Mouse (Mus musculus) neural tube, embryonic 12.5 days (tissue): ENCODE measurements around the gene Nhsl2. TPM values are rescaled to one million over a fixed set of nuclear protein-coding genes. Genes with fewer than 3 reads are reported as not detected.

Experiments used
- ATAC-seq: fragments of 200-750 bp; cut with Nextera tagmentation; 2 replicates; pipeline ENCODE4 v1.8.0; 2017; ENCODE audit warnings: low read depth, mild to moderate bottlenecking, moderate TSS enrichment, moderate library complexity; ENCODE audit not compliant: low FRiP score
- H3K27ac ChIP-seq: fragments of 300-500 bp; sonication (generic); 2 replicates; pipeline ENCODE4 v1.5.1; 2016
- H3K27me3 ChIP-seq: fragments of 300-500 bp; sonication (generic); replicated peaks from 2 replicates; pipeline ENCODE4 v1.6.1; 2016; ENCODE audit warnings: mild to moderate bottlenecking
- H3K36me3 ChIP-seq: fragments of 300-500 bp; sonication (generic); 2 replicates; pipeline ENCODE4 v1.6.1; 2016; ENCODE audit warnings: mild to moderate bottlenecking
- H3K4me1 ChIP-seq: fragments of 300-500 bp; sonication (generic); 2 replicates; pipeline ENCODE4 v1.6.1; 2016
- H3K4me2 ChIP-seq: fragments of 300-500 bp; sonication (generic); replicated peaks from 2 replicates; pipeline ENCODE4 v1.6.1; 2016; ENCODE audit warnings: mild to moderate bottlenecking
- H3K4me3 ChIP-seq: fragments of 300-500 bp; sonication (generic); 2 replicates; pipeline ENCODE4 v1.5.1; 2016
- H3K9ac ChIP-seq: fragments of 300-500 bp; sonication (generic); 2 replicates; pipeline ENCODE4 v1.6.1; 2016; ENCODE audit warnings: mild to moderate bottlenecking
- H3K9me3 ChIP-seq: fragments of 300-500 bp; sonication (generic); 2 replicates; pipeline ENCODE4 v1.6.1; 2016; ENCODE audit warnings: mild to moderate bottlenecking
- WGBS: fragments of 180-500 bp; shearing (Covaris S2); methylation state at CpG from one replicate; pipeline ENCODE4 v1.1.7; 2016; 5-methylcytosine and 5-hydroxymethylcytosine counted together
- polyA plus RNA-seq: library from polyadenylated mRNA; unstranded; fragments of >200 nt; fragmentation: Nextera tagmentation; extraction: Ambion mirVana; gene quantifications from 2 replicates; pipeline ENCODE4 v1.2.1, GENCODE M21; 2016

Gene Nhsl2
- polyA plus RNA-seq, 1 experiment from 2014 or later, result 6.3 TPM

DNA sequence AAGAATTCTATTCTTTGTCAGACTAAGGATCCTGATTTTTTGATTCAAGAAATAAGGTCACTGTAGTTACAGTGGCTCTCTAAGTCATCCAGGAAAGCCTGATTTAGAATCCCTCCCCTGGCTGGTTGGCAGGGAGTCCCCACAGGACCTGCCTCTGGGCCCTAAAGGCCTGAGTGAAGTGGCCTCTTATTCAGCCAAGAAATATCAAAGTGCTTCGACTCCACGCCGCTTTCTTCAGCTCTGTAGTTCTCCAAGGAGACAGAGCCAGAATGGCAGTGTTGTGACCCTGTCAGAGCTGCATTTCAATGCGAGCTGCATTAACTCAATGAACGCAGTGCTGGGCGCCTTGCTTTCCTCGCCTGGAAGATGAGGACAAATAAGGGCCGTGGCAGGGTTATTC is 183.2 kb downstream of the Nhsl2 start:
- Histone ChIP-seq H3K27me3 (no peaks in the 10 kb centered on the region; the same call in 1 of the 2 replicates), H3K9ac (no peak overlapping the region)

DNA sequence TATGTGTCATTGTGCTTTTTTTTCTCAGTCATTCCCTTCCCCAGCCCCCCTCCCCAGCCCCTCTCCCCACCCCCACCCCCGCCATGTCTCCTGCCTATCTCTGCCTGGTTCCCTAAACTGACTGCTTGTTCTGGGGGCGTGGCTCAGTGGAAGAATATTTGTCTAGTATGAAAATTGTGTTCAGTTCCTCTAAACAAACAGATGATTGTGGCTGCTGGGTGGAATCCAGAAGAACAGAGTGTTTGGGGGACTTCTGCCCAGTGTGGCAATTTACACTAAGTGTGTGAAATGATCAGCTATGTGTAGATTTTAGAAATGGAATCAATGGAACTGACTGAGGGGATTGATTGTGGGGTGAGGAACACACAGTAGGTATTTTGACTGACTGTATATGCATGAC is 184.4 kb downstream of the Nhsl2 start:
- Histone ChIP-seq H3K27ac (no peak overlapping the region), H3K27me3 (no peaks in the 10 kb centered on the region; the same call in 1 of the 2 replicates), H3K36me3 (no peaks in the 10 kb centered on the region), H3K9ac (no peak overlapping the region), H3K4me1 (no peaks in the 10 kb centered on the region), H3K9me3 (no peaks in the 10 kb centered on the region), H3K4me3 (no peak overlapping the region), H3K4me2 (no peak overlapping the region)
- ATAC-seq, result no peak
- 80% methylated on average over 2 of the region's 2 CpGs for WGBS

More for the DNA sequence above, 183.2 kb downstream of the Nhsl2 start:
- Histone ChIP-seq H3K4me2 (no peak overlapping the region), H3K27ac (no peak overlapping the region), H3K4me1 (no peaks in the 10 kb centered on the region), H3K9me3 (no peaks in the 10 kb centered on the region), H3K4me3 (no peak overlapping the region), H3K36me3 (no peaks in the 10 kb centered on the region)
- no peak for ATAC-seq
- 60% methylated on average over 8 of the region's 8 CpGs for WGBS

DNA sequence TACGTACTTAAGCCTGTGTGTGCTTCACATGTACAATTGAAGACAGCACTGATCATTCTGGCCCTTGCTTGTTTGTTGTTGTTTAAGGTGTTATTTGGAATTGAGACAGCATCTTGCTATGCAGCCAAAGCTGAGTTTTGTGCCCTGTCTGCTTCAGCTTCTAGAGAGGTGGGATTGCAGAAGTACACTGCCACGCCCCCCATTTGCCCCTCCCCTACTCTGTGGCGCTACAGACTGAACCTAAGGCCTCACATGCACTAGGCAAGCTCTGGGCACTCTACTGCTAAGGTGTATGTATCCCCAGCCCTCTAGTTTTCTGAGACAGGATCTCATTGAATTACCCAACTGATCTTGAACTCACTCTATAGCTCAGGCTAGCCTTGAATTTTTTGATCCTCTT is 186.5 kb downstream of the Nhsl2 start:
- Histone ChIP-seq H3K4me1 (no peaks in the 10 kb centered on the region), H3K27me3 (no peaks in the 10 kb centered on the region)

DNA sequence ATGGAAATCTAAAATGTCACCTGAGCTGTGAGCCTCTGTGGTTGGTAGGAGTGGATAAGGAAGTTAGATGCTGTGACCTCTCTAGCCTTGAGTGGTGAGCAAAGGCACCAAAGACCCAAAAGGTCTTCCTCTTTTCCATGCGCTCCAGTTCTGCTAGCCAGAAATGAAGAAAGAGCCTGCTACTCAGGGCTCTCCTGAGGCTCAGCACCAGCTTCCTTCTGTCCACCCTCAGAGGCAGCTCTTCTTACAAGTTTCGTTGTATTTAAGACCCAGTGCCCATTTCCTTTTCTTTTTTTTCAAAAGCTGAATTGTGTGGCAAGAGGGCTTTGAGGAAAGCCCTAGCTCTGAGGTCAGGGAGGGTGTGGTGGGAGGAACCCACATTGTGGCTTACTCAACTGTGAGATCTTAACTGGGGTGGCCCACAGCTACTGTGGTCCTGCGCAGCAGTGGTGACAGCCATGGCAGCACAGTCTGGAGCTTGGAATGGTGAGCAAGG is 187.7 kb downstream of the Nhsl2 start:
- Histone ChIP-seq H3K4me3 (no peak overlapping the region), H3K27ac (no peak overlapping the region), H3K4me1 (no peaks in the 10 kb centered on the region), H3K4me2 (no peak overlapping the region), H3K36me3 (no peaks in the 10 kb centered on the region), H3K9me3 (no peaks in the 10 kb centered on the region), H3K9ac (no peak overlapping the region), H3K27me3 (no peaks in the 10 kb centered on the region)
- ATAC-seq, result no peak
- WGBS, result 75% methylated on average over 3 of the region's 3 CpGs

More for the DNA sequence above, 186.5 kb downstream of the Nhsl2 start:
- Histone ChIP-seq H3K9ac (no peak overlapping the region), H3K4me2 (no peak overlapping the region), H3K36me3 (no peaks in the 10 kb centered on the region), H3K9me3 (no peaks in the 10 kb centered on the region), H3K4me3 (no peak overlapping the region), H3K27ac (no peak overlapping the region)
- ATAC-seq, result no peak
- 59% methylated on average over 3 of the region's 3 CpGs for WGBS

DNA sequence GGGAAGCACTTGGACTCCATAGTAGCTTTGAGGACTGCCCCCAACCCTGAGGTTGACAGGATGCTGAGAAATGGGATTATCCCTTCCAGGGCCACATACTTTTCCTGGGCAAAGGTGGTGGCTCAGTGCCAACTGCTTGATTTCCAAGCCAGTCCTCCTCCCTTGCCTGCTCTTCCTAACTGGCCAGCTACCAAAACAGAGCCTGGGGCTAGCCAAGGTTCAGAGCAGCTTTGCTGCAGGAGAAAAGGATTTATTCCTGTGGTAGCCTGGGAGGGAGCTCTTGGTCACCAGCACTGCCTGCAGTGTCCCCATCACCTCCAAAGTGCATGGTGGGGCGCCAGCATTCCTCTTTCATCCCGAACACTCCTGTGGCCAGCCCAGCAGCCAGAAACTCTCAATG is 188.3 kb downstream of the Nhsl2 start:
- H3K4me2 ChIP-seq, result no peak overlapping the region
- no peak overlapping the region for H3K9ac ChIP-seq
- H3K27ac ChIP-seq, result no peak overlapping the region
- no peaks in the 10 kb centered on the region for H3K9me3 ChIP-seq
- no peak for ATAC-seq
- no peak overlapping the region for H3K4me3 ChIP-seq
- H3K36me3 ChIP-seq, result no peaks in the 10 kb centered on the region
- H3K27me3 ChIP-seq, result no peaks in the 10 kb centered on the region
- WGBS, result 64% methylated on average over 2 of the region's 2 CpGs
- no peaks in the 10 kb centered on the region for H3K4me1 ChIP-seq

DNA sequence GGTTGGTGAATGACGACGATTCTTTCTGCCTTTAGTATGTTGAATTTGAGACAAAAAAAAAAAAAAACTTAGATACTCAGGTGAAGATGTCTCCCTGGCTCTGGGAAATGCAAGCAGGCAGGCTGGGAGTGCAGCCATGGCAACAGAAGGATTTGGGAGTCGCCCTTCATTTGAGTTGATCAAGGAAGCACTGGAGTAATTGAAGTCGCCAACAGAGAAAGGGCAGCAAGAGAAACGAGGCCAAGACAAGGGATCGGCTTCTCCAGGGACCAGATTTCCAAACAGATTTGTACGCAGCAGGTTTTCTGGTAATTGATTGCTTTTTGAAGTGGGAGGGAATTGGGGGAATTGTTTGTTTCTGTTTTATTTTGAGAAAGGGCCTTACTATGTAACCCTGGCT is 192.4 kb downstream of the Nhsl2 start:
- H3K9me3 ChIP-seq, result no peaks in the 10 kb centered on the region
- H3K36me3 ChIP-seq, result no peaks in the 10 kb centered on the region
- H3K4me2 ChIP-seq, result no peak overlapping the region
- H3K4me3 ChIP-seq, result no peak overlapping the region
- H3K4me1 ChIP-seq, result no peaks in the 10 kb centered on the region
- no peak overlapping the region for H3K27ac ChIP-seq
- WGBS, result 73% methylated on average over 7 of the region's 7 CpGs
- no peak overlapping the region for H3K9ac ChIP-seq
- H3K27me3 ChIP-seq, result no peaks in the 10 kb centered on the region; the same call in 1 of the 2 replicates
- no peak for ATAC-seq

DNA sequence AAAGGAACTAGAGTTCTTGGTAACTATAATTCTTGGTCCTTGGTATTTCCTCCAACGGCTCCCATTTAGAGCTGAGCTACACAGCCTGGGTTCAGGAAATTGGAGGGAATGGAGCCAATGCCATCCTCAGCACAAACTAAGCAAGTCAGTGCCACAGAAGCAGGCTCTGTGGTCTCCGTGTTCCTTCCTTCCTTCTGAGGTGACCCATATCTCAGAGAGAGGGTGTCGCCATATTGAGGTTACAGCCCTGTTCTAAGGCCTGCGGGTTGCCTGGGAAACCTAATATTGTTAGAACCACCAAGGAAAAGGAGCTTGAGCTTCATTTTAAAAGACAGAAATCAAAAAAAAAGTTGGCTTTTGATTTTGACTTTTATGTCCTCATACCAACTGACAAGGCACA is 193.2 kb downstream of the Nhsl2 start:
- Histone ChIP-seq H3K9me3 (no peaks in the 10 kb centered on the region), H3K4me3 (no peak overlapping the region), H3K4me2 (no peak overlapping the region), H3K27ac (no peak overlapping the region), H3K4me1 (no peaks in the 10 kb centered on the region), H3K9ac (no peak overlapping the region), H3K27me3 (no peaks in the 10 kb centered on the region; the same call in 1 of the 2 replicates), H3K36me3 (no peaks in the 10 kb centered on the region)
- WGBS, result 86% methylated on average over 4 of the region's 4 CpGs
- ATAC-seq, result no peak

DNA sequence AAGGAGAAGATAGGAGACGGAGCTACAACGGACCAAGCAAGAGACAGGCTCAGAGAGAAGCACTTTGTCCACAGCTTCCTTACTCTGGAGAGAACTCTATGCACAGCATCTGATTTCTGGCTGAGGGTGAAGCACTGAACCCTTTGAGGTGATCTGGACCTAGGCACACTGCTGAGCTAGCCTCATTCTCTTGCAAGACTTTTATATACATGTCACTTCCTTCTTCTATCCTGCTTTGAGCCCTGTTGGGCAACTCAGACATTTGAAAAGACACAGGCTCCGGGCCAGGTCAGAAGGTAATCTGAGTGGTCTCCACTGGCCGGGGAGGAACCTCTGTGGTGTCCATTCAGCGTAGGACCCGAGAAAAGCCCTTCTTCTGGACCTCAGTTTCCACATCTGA is 201.4 kb downstream of the Nhsl2 start:
- no peak for ATAC-seq
- Histone ChIP-seq H3K4me2 (no peak overlapping the region), H3K9me3 (no peaks in the 10 kb centered on the region), H3K36me3 (no peaks in the 10 kb centered on the region), H3K4me1 (no peaks in the 10 kb centered on the region), H3K9ac (no peak overlapping the region), H3K27me3 (no peaks in the 10 kb centered on the region; the same call in 1 of the 2 replicates), H3K4me3 (no peak overlapping the region), H3K27ac (no peak overlapping the region)
- 84% methylated on average over 6 of the region's 6 CpGs for WGBS

DNA sequence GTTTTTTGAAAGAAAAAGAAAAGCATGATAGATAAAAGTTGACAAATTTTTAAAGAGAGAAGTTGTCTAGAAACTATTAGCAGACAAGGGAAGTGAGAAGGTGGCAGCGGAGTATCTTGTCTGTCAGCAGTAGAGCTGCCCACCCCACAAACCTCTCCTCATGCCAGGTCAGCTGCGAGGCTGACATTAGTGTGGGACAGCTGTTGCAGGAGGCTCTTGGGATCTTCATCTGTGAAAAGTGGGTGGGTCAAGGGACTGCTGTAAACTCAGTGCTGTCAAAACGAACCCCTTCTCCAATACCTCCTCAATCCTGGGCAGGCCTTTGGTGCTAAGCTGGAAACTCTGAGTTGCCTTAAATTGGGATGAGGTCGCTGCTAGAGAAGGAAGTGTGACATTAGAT is 202.0 kb downstream of the Nhsl2 start:
- H3K4me1 ChIP-seq, result no peaks in the 10 kb centered on the region
- H3K9me3 ChIP-seq, result no peaks in the 10 kb centered on the region
- H3K4me3 ChIP-seq, result no peak overlapping the region
- H3K36me3 ChIP-seq, result no peaks in the 10 kb centered on the region
- no peak overlapping the region for H3K27ac ChIP-seq
- H3K9ac ChIP-seq, result no peak overlapping the region
- no peak overlapping the region for H3K4me2 ChIP-seq
- WGBS, result 74% methylated on average over 4 of the region's 4 CpGs
- ATAC-seq, result no peak
- no peaks in the 10 kb centered on the region; the same call in 1 of the 2 replicates for H3K27me3 ChIP-seq

DNA sequence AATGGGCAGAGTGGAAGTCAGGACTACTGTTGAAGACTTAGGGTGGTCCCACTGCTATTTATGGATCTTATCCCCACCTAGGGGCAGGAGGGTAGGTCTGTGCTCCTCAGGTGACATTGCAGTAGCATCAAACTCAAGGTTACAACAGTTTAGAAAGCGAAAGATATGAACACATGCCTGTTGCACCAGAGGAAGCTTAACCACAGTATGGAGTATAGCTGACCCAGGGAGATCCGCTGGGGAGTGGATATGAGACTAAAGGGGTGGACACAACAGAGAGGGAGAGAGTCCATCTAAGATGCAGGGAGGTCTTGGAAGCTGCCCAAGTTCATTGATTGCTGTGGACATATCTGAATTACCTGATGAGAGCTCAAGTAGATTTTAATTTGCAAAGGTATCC is 204.2 kb downstream of the Nhsl2 start:
- Histone ChIP-seq H3K4me2 (no peak overlapping the region), H3K4me3 (no peak overlapping the region), H3K4me1 (no peaks in the 10 kb centered on the region), H3K27ac (no peak overlapping the region), H3K9ac (no peak overlapping the region), H3K36me3 (no peaks in the 10 kb centered on the region), H3K9me3 (no peaks in the 10 kb centered on the region), H3K27me3 (no peaks in the 10 kb centered on the region; the same call in 1 of the 2 replicates)
- 87% methylated on average over 2 of the region's 2 CpGs for WGBS
- ATAC-seq, result no peak

DNA sequence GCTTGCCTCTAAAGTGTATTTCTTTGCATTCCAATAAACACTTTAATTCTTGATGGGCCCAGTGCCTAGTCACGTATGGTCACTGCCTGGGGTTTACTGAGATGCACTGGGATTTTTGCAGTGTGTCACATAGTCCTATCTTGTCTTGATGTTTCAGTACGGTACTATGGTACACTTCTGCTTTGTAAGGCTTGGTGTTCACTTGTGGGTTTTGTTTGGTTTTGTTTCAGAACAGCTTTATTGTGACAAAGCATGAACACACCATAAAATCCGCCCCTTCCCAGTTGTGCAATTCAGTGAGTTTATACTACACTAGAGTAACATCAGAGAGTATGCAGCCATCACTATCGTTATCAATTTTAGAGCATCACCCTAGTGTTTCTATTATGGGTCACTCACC is 204.8 kb downstream of the Nhsl2 start:
- 88% methylated on average over 4 of the region's 4 CpGs for WGBS
- Histone ChIP-seq H3K9me3 (no peaks in the 10 kb centered on the region), H3K36me3 (no peaks in the 10 kb centered on the region), H3K27ac (no peak overlapping the region), H3K27me3 (no peaks in the 10 kb centered on the region; the same call in 1 of the 2 replicates), H3K9ac (no peak overlapping the region), H3K4me1 (no peaks in the 10 kb centered on the region), H3K4me2 (no peak overlapping the region), H3K4me3 (no peak overlapping the region)
- ATAC-seq, result no peak

DNA sequence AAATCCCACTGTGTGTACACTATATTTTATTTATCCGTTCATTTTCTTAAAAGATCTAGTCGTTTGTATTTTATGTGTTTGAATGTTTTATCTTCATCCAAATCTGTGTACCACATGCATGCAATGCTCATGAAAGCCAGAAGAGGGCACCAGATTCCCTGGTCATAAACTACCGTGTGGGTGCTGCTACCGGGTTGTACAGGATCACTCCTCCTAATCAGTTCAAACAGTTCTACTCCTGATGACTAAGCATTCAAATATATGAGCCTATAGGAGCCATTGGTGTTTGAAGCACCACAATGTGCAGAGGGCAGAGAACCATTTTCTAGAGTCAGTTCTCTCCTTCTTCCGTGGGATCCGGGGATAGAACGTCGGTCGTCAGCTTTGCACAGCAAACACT is 210.3 kb downstream of the Nhsl2 start:
- Histone ChIP-seq H3K36me3 (no peaks in the 10 kb centered on the region), H3K9me3 (no peaks in the 10 kb centered on the region), H3K4me2 (no peak overlapping the region), H3K9ac (no peak overlapping the region), H3K4me3 (no peak overlapping the region), H3K27ac (no peak overlapping the region), H3K27me3 (no peaks in the 10 kb centered on the region), H3K4me1 (0 out of 2 replicates have a peak, but pooled peaks cover 4% of the 10 kb centered on the region)
- WGBS, result 61% methylated on average over 9 of the region's 9 CpGs
- no peak for ATAC-seq

DNA sequence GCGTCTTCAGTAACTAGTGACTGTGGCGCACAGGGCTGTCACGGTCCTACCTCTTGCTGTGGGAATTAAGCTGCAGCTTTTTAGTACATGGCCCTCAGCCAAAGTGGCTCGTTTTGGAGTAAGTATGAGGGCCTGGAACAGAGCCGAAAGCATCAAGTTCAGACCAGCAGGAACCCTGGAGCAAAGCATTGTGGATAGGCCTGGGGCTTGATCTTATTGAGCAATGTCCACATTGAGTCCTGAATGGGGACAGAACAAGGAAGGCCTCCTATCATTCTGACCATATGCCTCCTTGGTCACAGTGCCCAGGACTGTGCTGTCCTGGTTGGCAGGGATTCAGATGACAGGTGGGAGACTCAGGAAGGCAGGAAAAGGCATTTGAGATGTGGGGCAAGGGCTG is 211.1 kb downstream of the Nhsl2 start:
- 78% methylated on average over 5 of the region's 5 CpGs for WGBS
- Histone ChIP-seq H3K27ac (no peak overlapping the region), H3K4me2 (no peak overlapping the region), H3K27me3 (no peaks in the 10 kb centered on the region), H3K9ac (no peak overlapping the region), H3K36me3 (no peaks in the 10 kb centered on the region), H3K4me1 (0 out of 2 replicates have a peak, but pooled peaks cover 4% of the 10 kb centered on the region), H3K9me3 (no peaks in the 10 kb centered on the region), H3K4me3 (no peak overlapping the region)
- no peak for ATAC-seq
